Mouse (Mus musculus) right cerebral cortex, adult 18-20 months (tissue): Measurements from ENCODE around the gene Nfatc2ip.
"Not testable (repeated sequence)": the region's sequence is repeated elsewhere in the genome, so short reads cannot be mapped to it uniquely, and the experiment has no call there.

Source experiments
- DNase-seq: peaks from one replicate; pipeline ENCODE4 v3.0.0; 2022; ENCODE audit warnings: mixed read lengths

Gene Nfatc2ip

DNA sequence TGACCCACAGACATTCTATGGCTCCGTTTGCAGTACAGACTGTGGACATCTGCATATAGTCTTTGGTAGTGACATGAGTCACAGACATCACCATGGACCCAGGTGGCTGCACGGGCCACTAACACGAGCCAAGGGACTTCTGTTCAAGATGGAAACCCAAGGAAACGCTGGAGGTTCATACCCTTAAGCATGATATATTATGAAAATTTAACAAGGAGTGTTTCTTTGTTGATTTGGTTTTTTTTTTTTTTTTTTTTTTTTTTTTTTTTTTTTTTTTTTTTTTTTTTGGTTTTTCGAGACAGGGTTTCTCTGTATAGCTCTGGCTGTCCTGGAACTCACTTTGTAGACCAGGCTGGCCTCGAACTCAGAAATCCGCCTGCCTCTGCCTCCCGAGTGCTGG, 6.0 kb upstream of the Nfatc2ip start:
- not testable (repeated sequence) for DNase-seq

DNA sequence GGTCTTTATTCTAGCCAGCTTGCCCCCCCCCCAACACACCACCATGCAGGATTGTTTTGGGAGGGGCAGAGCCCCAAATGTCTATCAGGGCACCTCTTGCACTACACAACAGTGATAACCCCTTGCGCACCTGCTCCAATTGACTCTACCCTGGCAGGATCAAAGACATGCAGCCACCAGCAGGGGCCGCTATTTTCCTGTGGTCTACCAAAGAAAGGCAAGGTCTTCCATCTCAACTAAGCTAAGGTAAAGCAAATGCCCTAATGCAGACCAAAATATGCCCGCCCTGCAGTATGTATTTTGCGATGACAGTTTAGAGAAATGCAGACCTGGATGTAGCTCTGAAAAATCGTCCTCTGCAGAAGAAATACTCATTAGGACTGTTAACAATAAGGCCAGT, 3.0 kb upstream of the Nfatc2ip start:
- peak; percentile 73 for DNase-seq

DNA sequence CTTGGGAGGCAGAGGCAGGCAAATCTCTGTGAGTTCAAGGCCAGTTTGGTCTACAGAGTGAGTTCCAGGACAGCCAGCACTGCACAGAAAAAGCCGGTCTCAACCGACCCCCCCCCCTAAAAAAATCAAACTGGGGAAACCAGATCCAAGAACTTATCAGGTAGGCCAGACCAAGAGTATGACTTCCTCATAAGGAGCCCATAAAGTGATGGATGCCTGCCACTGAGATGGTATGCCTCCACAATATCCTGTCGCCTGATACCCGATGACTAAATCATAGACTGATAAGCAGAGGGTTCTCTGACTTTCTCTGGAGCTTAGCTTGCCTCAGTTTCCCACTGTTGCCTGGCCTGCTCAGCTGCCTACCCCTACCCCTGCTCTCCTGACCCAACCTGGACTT, 1.3 kb upstream of the Nfatc2ip start:
- DNase-seq = no peak

DNA sequence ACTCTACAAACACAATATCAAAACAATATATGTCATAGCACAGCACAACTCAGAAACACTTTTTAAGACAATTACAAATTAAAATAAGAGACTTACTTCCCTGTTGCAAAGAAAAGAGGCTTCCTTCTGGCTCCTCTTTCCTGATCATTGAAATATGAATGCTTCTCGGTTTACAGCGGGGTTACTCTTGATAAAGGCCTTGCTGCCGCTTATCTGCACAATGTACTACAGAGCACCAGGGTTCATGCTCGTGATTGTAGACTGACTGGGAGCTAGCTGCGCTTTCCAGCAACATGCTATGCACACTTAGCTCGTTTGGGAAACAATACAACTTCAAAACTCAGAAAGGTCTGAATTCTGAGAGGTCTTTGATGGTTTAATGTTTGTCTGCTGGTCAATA, 684 bp upstream of the Nfatc2ip start:
- DNase-seq = no peak

DNA sequence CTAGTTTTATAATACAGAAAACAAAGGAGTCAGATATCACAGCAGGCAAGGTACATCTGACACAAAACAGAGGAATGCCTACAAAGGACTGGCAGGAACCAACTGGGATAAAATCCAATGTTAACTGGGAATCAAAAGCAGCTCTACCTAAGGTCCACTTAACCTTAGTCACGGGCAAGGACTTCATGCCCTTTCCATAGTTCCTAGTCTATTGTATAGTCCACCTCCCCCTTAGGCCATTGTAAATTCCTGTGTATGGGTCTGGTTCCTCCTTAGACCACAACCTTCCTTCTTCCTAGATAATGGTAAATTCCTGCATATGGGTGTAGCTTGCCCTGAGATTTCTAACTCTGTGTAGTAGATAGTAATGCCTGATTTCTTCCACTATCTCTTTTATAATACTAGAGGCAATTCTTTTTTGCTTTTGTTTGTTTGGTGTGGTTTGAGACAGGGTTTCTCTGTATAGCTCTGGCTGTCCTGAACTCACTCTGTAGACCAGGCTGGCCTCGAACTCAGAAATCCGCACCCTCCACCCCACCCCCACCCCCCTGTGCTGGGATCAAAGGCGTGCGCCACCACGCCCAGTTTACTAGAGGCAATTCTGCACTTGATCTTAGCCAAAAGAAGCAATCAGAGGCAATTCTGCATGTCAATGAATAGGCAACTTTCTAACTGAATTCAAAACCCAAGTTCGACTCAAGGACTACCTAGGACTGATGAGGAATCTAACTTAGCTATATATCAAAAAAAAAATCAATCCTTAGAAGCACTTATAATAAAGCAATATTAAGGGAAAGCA, 4.3 kb downstream of the Nfatc2ip start:
- DNase-seq = not testable (repeated sequence)

DNA sequence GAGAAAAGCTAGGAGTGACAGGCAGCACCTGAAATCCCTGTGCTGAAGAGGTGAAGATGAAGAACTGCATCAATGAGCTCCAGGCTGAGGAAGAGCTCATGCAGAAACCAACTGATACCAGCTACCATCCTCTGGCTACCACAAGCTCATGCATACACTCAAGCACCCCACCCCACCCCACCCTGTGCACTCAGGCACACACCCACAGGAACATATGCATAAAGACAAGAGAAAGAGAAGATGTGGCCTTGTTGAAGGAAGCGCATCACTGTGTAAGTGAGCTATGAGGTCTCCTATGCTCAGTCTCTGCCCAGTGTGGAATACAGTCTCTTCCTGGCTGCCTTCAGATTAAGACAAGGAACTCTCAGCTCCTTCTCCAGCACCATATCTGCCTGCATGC, 8.4 kb downstream of the Nfatc2ip start:
- DNase-seq = no peak

DNA sequence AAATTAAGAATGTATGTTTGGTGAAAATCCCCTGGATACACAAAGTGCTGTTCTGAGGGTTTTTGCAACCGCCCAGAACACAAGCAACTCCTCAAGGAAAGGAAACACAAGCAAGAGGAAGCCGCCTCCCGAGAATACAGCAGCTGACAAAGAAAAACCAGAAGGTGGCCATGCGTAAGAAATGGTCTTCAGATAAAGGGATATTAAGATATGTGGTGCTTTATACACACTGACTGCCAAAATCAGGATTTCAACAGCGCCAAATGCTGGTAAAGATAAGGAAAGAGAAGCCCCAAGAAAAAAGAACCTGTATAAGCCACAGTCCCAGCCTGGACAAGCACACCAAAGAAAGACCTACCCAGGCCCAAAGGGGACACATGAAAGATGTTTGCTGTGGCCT, 13.0 kb downstream of the Nfatc2ip start:
- DNase-seq = no peak

DNA sequence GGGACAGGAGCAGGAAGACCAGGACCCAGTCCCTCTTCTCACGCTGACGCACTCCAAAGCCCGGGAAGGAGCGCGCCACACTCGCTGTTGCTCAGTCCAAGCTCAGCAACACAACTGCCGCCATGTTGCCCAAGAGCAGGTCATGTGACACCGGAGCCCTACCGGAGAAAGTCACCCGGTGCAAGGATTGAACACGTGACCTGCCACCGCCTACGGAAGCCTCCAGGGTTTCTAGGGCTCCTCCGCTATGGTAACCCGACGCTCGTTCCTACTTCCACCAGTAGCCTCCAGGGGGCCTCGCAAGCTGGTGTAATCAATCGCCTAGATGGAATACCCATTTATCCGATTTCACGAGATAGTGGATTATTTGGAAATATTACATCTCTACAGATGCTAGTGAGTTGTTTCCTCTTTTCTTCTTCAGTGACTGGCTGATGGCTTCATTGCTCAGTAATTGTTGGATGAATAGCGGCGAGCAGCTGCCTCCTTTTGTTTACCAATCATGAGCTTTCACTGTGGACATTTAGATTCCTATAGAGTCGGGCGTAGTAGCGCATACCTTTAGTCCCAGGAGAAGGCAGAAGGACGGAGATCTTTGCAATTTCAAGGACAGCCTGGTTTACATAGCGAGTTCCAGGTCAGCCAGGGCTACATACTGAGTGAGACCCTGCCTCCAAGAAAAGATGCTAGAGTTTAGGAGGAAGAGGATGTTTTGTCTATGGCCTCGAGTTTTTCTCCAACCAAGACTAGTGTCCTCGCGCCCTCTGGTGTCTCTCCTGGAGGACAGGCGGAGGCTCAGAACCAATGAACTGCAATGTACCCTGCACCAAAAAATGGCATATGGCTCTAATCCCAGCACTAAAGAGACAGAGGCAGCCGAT, 19.0 kb downstream of the Nfatc2ip start, which contains the start of gene Spns1:
Gene Spns1 (minus strand): TSS at position 173 of the 881 bp plus-strand sequence.
- DNase-seq = peak; percentile 99

DNA sequence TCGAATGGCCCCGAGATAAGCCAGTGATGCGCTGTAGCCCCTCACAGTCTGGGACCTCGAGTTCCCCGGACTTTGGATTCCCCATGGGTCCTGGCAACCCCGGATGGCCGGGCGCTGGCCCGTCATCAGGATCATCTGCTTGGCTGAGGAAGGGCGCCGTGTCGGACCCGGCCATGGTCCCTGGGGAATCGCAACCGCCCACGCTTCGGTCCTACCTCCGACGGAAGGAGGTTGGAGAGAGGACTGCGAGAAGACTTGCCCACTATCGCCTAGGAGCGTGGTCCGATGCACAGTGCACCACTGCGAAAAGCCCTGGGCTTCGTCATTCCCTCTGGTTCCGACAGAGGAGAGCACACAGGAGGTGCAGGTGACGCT, 19.6 kb downstream of the Nfatc2ip start:
- no peak for DNase-seq

DNA sequence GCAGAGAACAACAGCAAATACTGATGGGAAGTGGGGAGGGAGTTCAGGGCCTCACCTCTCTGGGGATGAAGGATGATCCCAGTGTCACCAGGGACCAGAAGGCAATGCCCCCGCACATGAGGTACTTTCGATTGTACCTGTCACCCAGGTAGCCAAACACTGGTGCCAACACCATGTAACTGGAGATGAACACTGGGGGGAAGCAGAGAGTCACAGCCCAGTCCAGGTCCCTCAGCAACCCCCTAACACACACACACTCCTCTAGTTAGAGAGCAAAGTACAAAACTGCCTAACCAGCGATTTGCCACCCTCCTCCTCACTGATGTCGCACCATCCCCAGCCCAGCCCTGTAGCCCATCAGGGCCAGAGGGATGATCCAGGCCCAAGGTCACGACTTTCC, 21.5 kb downstream of the Nfatc2ip start:
- no peak for DNase-seq

DNA sequence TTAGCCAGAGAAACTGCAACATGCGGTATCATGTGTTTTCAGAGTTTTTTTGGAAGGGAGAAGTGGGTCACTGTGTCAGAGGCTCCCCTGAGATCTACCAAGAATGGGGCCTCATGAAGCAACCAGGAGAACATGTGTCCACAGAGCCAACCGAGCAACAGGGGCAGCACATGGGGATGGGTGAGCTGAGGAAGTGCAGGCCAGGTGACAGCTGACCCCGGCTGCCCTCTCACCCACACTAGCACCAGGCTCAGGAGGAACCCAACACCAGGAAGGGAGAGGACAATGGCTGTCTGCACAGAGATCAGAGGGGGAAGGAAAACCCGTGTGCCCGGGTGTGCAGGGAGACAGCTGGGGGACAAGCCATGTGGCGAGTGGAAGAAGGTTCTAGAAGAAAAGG, 22.0 kb downstream of the Nfatc2ip start:
- no peak for DNase-seq

DNA sequence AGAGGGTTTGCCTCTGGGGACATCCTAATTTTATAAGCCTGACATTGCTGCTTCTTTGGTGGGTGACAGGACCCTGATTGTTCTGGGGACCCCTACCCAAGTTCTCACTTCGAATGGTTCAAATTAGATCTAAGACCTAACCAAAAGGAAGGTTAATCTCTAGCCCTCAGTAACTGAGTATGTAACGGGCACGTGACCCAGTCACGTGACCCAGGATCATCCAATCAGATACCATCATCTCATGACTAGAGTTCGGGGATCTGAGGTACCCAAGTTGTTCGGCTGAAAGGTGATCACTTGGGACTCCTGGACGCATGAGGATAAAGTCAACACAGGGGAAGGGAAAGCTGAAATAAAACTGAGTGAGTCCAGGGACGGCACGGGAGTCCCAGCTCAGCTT, 23.5 kb downstream of the Nfatc2ip start:
- DNase-seq = no peak

DNA sequence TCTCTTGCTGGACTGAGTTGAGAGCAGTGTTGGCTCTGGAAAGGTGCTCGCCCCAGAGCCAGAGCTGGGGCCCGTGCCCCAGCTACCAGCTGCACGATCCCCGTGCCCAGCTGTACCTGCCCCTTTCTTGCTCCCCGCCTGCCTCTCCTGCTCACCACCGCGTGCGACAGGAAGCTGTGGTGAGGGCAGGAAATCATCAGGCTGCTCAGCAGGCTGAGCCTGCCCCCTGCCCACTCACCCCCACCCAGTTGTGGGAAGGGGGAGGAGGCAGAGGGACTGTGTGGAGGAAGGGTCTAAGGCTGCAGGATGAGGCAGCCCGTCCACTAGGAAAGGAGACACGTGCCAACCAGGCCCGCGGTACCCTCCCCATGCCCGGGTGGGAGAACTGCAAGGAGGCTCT, 27.1 kb downstream of the Nfatc2ip start, which contains the start of gene Lat:
Gene Lat (minus strand): TSS at position 178 of the 400 bp plus-strand sequence.
- no peak for DNase-seq

DNA sequence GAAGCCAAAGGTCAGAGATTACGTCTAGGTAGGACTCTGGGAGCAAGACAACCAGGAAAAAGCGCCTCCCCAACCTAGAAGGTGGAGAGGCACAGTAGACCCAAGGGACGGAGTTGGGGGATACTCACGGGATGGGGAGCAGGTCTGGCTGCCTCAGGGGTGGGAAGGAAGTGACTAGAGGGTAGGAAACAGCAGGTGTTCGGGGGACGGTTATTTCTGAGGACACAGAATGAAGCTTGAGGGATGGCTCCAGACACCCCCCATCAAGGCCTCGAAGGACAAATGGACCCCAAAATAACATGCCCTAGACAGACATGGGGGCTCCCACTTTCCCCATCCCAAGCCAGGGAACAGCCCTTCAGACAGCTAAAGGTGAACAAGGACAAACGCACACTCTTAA, 28.2 kb downstream of the Nfatc2ip start:
- DNase-seq = no peak

DNA sequence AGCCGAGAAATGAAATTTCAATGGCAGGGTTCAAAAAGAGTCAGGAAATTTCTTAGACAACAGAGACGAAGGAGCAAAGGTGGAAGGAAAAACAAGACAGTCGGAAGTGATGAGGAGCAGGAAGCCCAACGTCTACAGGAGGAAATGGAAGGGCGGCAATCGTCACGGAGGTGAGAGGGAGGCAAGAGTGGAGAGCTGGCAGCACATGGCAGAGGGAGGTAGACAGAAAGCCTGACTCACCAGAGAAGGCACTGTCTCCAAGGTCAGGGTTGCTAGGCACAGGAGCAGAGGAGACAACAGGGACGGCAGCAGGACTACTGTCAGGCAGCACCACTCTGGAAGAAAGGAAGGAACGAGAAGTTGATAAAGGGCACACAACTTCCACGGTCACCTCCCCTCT, 28.9 kb downstream of the Nfatc2ip start:
- no peak for DNase-seq

DNA sequence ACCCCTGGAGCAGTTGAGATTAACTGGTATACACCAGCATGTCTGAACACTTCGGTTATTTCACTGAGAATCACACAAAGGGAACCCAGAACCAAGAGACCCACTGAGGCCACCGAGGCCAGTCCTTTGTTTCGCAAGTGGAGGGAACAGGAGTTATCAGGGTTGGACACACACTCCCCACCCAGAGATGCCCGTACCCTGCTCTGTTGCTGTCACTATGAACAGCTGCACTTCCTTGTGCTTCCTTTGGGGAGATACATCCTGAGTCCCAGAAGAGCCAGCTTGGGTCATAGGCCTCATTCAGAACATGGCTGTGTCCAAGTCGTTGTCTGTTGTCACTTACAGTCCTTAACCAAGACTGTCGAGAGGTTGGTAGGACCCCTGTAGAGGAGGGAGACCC, 33.5 kb downstream of the Nfatc2ip start:
- DNase-seq = no peak

DNA sequence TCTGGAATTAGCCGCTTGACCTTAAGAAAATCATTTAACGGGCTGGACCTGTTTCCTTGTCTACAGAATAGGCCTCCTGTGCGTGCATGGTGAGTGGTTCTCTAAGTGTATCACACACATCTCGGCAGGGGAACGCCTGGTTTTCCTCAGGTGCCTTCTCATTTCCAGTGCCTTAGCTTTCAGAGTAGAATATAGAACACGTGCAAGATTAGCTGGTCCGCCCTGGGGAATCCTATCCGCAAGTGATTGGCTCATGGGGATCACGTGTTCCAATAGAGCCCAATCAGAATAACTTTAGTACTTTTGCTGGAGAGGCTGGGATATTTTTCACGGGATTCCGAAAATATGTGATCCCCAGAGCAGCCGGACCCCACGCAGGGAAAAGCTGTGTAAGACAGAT, 37.5 kb downstream of the Nfatc2ip start:
- no peak for DNase-seq

DNA sequence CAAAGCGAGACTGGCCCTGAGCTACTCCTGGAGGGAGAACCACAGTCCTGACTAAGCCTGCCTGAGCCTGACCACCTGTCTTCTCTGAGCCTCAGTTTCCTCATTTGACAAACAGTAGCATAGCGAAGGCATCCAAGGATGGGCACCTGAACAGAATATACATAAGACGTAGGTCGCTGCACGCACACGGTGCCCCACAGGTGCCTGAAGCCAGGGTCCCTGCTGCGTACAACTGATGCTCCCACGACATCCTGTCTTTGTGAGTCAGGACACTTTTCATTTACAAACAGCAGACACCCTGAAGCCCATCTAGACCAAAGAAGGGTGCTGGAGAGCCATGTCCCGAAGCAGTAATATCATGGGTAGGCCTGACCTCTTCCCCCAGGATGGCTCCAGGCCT, 38.1 kb downstream of the Nfatc2ip start:
- no peak for DNase-seq

DNA sequence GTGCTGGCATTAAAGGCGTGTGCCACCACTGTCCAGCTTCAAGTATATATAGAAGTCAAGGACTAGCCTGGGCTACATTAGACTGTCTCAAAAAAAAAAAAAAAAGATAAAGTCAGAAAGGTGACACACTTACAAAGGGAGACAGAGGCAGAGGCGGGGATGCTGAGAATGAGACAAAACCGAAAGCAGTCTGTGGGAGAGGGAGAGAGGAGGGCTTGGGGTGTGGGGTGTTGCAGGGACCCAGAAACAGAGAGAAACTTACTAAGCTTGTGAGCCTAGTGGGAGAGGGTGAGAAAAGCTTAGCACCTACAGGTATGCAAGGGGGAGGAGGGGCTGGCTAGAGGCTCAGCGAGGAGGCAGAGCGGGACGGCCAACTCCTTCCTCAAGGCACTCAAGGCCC, 38.7 kb downstream of the Nfatc2ip start:
- no peak for DNase-seq

DNA sequence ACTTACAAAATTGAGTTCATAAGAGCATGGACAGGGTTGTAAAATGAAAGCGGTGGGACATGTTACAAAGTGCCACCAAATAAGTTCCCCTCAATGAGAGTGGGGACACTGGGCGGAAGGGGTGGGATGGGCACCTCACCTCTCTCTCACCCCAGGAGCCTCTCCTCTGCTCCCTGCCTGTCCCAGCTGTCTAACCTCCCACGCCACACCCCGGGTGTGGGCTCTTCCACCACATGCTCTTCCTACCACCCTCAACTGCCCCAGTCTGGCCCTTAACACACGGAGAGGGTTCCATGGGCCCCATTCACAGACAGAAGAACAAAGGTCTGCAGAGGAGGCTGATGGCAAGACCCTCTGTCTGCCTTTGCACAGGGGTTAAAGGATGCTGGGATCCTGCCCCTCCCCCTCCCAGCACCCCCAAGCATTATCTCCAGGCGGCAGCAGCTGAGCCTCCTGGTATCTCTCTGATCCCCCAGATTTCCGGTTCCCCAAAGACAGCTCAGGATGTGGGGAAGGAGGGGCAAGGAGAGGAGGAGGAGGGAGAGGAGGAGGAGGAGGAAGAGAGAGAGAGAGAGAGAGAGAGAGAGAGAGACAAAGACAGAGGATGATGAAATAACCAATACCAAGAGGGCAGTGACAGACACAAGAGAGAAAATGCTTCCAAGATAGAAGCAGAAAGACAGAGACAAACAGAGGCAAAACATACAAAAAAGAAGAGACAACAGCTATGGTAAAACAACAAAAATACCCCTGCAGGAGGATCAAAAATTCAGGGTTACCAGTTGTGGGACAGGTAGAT, 39.5 kb downstream of the Nfatc2ip start:
- no peak for DNase-seq

DNA sequence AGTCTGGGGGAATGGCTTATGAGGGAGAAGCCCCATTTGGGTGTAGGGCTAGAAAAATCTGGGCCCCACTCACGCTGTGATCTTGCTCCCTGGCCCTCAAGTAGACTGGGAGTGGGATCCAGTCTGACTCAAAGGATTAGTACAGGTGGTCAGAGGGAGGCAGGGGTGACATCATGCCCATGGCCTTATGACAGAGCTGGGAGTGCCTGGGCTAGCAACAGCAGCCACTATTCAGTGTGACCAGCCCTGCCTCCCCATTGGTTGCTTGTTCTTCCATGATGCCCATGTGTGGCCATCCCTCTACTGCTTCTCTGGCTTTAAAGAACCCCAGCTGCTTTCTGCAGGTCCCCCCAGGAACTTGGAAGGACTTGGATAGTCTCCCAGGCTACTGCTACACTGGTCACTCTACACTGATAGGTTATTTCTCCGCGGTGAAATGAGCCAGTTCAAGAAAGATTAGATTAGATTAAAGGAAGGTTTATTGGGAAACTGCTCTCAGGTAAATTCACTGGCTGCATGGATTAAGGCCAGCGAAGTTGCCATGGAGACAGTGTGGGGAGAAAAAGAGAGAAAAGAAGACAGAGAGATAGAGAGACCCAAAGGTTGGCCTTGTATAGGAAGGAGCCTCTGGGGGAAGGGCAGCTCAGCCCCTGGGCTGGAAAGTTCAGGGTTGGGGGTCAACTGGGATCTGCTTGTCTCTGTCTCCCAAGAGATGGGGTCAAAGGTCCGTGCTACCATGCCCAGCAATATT, 40.5 kb downstream of the Nfatc2ip start:
- no peak for DNase-seq
